Mouse (Mus musculus) heart, adult 2 months (tissue): ENCODE measurements around the gene Gm42372.

Experiments used
- CTCF ChIP-seq: fragments of 200-600 bp; IDR thresholded peaks from 2 replicates; pipeline ENCODE4 v1.8.1; 2022; ENCODE audit warnings: antibody characterized with exemption, mild to moderate bottlenecking, moderate library complexity
- POLR2A ChIP-seq: fragments of 200-500 bp; IDR thresholded peaks from 2 replicates; pipeline ENCODE4 v1.6.1; 2011; ENCODE audit warnings: mild to moderate bottlenecking, low read depth, low read length, control low read depth; ENCODE audit not compliant: insufficient read depth

GRCm38 (mm10) chr7:17015381-17015780, 32.5 kb downstream of the Gm42372 start:
- 0 out of 2 replicates have a peak, but pooled peaks have one; percentile 9 for TF ChIP-seq CTCF
- TF ChIP-seq POLR2A, result no peak
